In genomic region chr16:58523044-58523859, GRCm38 (mm10) we compare ENCODE assay signal across 7 mouse cellular contexts. TPM values are rescaled to one million over a fixed set of nuclear protein-coding genes. Genes with fewer than 3 reads are reported as not detected.
DNase-seq lines count a peak whose midpoint lies in the region; ATAC-seq and TF ChIP-seq lines count a peak whose summit lies in the region.

No protein-coding gene starts in this region.

- 0 out of 2 replicates have a peak, but pooled peaks cover 3% of the 10 kb centered on the region for H3K9me3 ChIP-seq in hindbrain, postnatal 0 days (ENCODE audit: low read length)
- H3K9me3 ChIP-seq in limb, embryonic 14.5 days (ENCODE audit: control insufficient read depth, low read length): peaks cover 3% of the 10 kb centered on the region; the same call in 1 of the 2 replicates
- H3K9me3 ChIP-seq in midbrain, embryonic 15.5 days: no peaks in the 10 kb centered on the region; the same call in 1 of the 2 replicates

- no peaks in the 10 kb centered on the region for H3K4me1 ChIP-seq in hindbrain, postnatal 0 days (ENCODE audit: insufficient read depth, low read length)
- H3K4me1 ChIP-seq in limb, embryonic 14.5 days (ENCODE audit: control insufficient read depth, insufficient read depth, low read length): peaks cover 3% of the 10 kb centered on the region; the same call in 1 of the 2 replicates
- peaks cover 7% of the 10 kb centered on the region for H3K4me1 ChIP-seq in midbrain, embryonic 15.5 days
- H3K4me1 ChIP-seq in spleen, adult 2 months (ENCODE audit: control insufficient read depth, insufficient read depth, insufficient read length): no peaks in the 10 kb centered on the region; the same call in 1 of the 2 replicates

- H3K9ac ChIP-seq in hindbrain, postnatal 0 days (replicated peaks; ENCODE audit: low read length): peak overlapping the region; percentile 76
- peak overlapping the region; percentile 85 for H3K9ac ChIP-seq in limb, embryonic 14.5 days (ENCODE audit: low read depth, low read length, severe bottlenecking)
- H3K9ac ChIP-seq in midbrain, embryonic 15.5 days: peak overlapping the region; percentile 61

- peak overlapping the region; percentile 89 for H3K4me3 ChIP-seq in hindbrain, postnatal 0 days (ENCODE audit: low read length)
- H3K4me3 ChIP-seq in limb, embryonic 14.5 days (replicated peaks; ENCODE audit: low read length): peak overlapping the region; percentile 77
- peak overlapping the region; percentile 79 for H3K4me3 ChIP-seq in midbrain, embryonic 15.5 days
- H3K4me3 ChIP-seq in spleen, adult 2 months (ENCODE audit: extremely low read depth, insufficient read depth, insufficient read length): peak overlapping the region; percentile 83

- H3K27me3 ChIP-seq in hindbrain, postnatal 0 days (ENCODE audit: insufficient read depth, low read length): no peaks in the 10 kb centered on the region
- H3K27me3 ChIP-seq in limb, embryonic 14.5 days (ENCODE audit: control insufficient read depth, insufficient read depth, low read length): no peaks in the 10 kb centered on the region
- H3K27me3 ChIP-seq in midbrain, embryonic 15.5 days (replicated peaks): no peaks in the 10 kb centered on the region; the same call in 1 of the 2 replicates
- peaks cover 3% of the 10 kb centered on the region; the same call in 1 of the 2 replicates for H3K27me3 ChIP-seq in spleen, adult 2 months (ENCODE audit: control insufficient read depth, insufficient read depth, low read length)

- no peaks in the 10 kb centered on the region for H3K36me3 ChIP-seq in hindbrain, postnatal 0 days (ENCODE audit: insufficient read depth, low read length)
- H3K36me3 ChIP-seq in limb, embryonic 14.5 days (ENCODE audit: control insufficient read depth, insufficient read depth, low read length): no peaks in the 10 kb centered on the region
- H3K36me3 ChIP-seq in midbrain, embryonic 15.5 days (replicated peaks): no peaks in the 10 kb centered on the region
- H3K36me3 ChIP-seq in spleen, adult 2 months (ENCODE audit: control insufficient read depth, insufficient read depth, low read length): no peaks in the 10 kb centered on the region

- TF ChIP-seq CTCF in hindbrain, postnatal 0 days (IDR thresholded peaks at IDR 0.05; ENCODE audit: low read depth): no peak
- no peak for TF ChIP-seq CTCF in spleen, adult 2 months (IDR thresholded peaks at IDR 0.05; ENCODE audit: extremely low read depth, insufficient read depth, insufficient read length, insufficient replicate concordance)

- peak overlapping the region; percentile 76 for H3K4me2 ChIP-seq in hindbrain, postnatal 0 days (ENCODE audit: low read depth, low read length)
- peak overlapping the region; percentile 76 for H3K4me2 ChIP-seq in limb, embryonic 14.5 days (replicated peaks; ENCODE audit: low read depth, low read length, severe bottlenecking)
- peak overlapping the region; percentile 94 for H3K4me2 ChIP-seq in midbrain, embryonic 15.5 days

- ATAC-seq in hindbrain, postnatal 0 days: peak; percentile 91
- peak; percentile 87 for ATAC-seq in limb, embryonic 14.5 days (ENCODE audit: low FRiP score, low read depth)
- peak; percentile 94 for ATAC-seq in midbrain, embryonic 15.5 days (replicated peaks)

- DNase-seq in adrenal gland, adult 8-10 months: peak; percentile 52
- DNase-seq in embryo, embryonic 10 days (ENCODE audit: low spot score): peak; percentile 77
- peak; percentile 67 for DNase-seq in gastrocnemius, postnatal 10 days
- peak; percentile 70 for DNase-seq in hindbrain, postnatal 0 days (ENCODE audit: low spot score)
- peak; percentile 58 for DNase-seq in limb, embryonic 14.5 days (ENCODE audit: low spot score)
- peak in 1 of 2 experiments; percentile 61 for DNase-seq in spleen, adult 2 months (ENCODE audit: low read depth in 1 of 2, low spot score in 2 of 2)

- under 1% methylated on average over 54 of the region's 58 CpGs for WGBS in hindbrain, postnatal 0 days
- 0% methylated on average over 38 of the region's 58 CpGs for WGBS in limb, embryonic 14.5 days
- WGBS in midbrain, embryonic 15.5 days: 0% methylated on average over 58 of the region's 58 CpGs
- 2% methylated on average over 54 of the region's 58 CpGs for WGBS in spleen, adult 2 months

- 0 out of 2 replicates have a peak, but pooled peaks have one; percentile 20 for TF ChIP-seq POLR2A in limb, embryonic 14.5 days (IDR thresholded peaks at IDR 0.05; ENCODE audit: borderline replicate concordance, extremely low read depth, insufficient read depth, insufficient read length)
- peak; percentile 13; the same call in 1 of the 2 replicates for TF ChIP-seq POLR2A in spleen, adult 2 months (IDR thresholded peaks at IDR 0.05; ENCODE audit: low read depth, low read length)

- H3K27ac ChIP-seq in hindbrain, postnatal 0 days: peak overlapping the region; percentile 76
- peak overlapping the region; percentile 82 for H3K27ac ChIP-seq in limb, embryonic 14.5 days (replicated peaks; ENCODE audit: low read depth, low read length)
- H3K27ac ChIP-seq in midbrain, embryonic 15.5 days: peak overlapping the region; percentile 63
- H3K27ac ChIP-seq in spleen, adult 2 months (ENCODE audit: insufficient read depth, low read length): peak overlapping the region; percentile 72

RNA-seq across cellular contexts. Expression of gene St3gal6, which starts 0.8 kb away (rescaled TPM):
- total RNA-seq in adrenal gland, adult 8-10 months (2022): 10 to 100 TPM; 13.6 to 30.8 (median 17.8) TPM
- total RNA-seq in gastrocnemius, postnatal 10 days (2021): 10 to 100 TPM; 37.3 to 40.5 TPM
- 4.4 and 10.8 TPM in 2 replicates for total RNA-seq in hindbrain, postnatal 0 days (2014; rRNA removed)
- 18.5 and 20.5 TPM in 2 replicates for polyA plus RNA-seq in hindbrain, postnatal 0 days (2015; fragmentation: Nextera tagmentation; extraction: Ambion mirVana)
- 14.4 and 15.2 TPM in 2 replicates for polyA plus RNA-seq in limb, embryonic 14.5 days (2012; rRNA removed)
- polyA plus RNA-seq in limb, embryonic 14.5 days (2014; fragmentation: Nextera tagmentation; extraction: Ambion mirVana): 12.8 and 15.2 TPM in 2 replicates
- polyA plus RNA-seq in midbrain, embryonic 15.5 days (2015; fragmentation: Nextera tagmentation; extraction: Ambion mirVana): 12.1 and 13.6 TPM in 2 replicates
- 10.8 and 12.0 TPM in 2 replicates for polyA plus RNA-seq in spleen, adult 2 months (2012; rRNA removed)
